Mouse (Mus musculus) MEL (cell line): Measurements from ENCODE around the gene Wdr45b. TPM values are rescaled to one million over a fixed set of nuclear protein-coding genes. Genes with fewer than 3 reads are reported as not detected.
"Not testable (repeated sequence)": the region's sequence is repeated elsewhere in the genome, so short reads cannot be mapped to it uniquely, and the experiment has no call there.

ENCODE experiments used
- DNase-seq: peaks from one replicate; pipeline ENCODE4 v3.0.0; 2011; ENCODE audit warnings: low read depth, low spot score
- H3K27ac ChIP-seq: 2 replicates; pipeline ENCODE4 v1.5.1; 2012; ENCODE audit warnings: low read depth, mild to moderate bottlenecking, control low read depth, low read length, moderate library complexity; ENCODE audit not compliant: control insufficient read depth
- H3K27me3 ChIP-seq, 2 experiments: fragments of 150-350 bp in 1 of 2; sonication (generic) in 1 of 2; 2 replicates each; pipeline ENCODE4 v1.6.1; 2012; ENCODE audit warnings: low read length in 2 of 2, mild to moderate bottlenecking in 2 of 2, improper control_type of control experiment in 1 of 2, moderate library complexity in 1 of 2; ENCODE audit not compliant: insufficient read depth in 2 of 2, control insufficient read depth in 1 of 2
- H3K36me3 ChIP-seq, 2 experiments: 2 replicates each; pipeline ENCODE4 v1.6.1; 2012 to 2014; ENCODE audit warnings: low read length in 2 of 2, improper control_type of control experiment in 1 of 2, inconsistent platforms in 1 of 2, mild to moderate bottlenecking in 1 of 2; ENCODE audit not compliant: insufficient read depth in 2 of 2, control insufficient read depth in 1 of 2
- H3K4me1 ChIP-seq, 2 experiments: fragments of 150-350 bp in 1 of 2; sonication (generic) in 1 of 2; 2 replicates each; pipeline ENCODE4 v1.6.1; 2012; ENCODE audit warnings: low read length in 2 of 2, improper control_type of control experiment in 1 of 2, mild to moderate bottlenecking in 1 of 2; ENCODE audit not compliant: insufficient read depth in 2 of 2, control insufficient read depth in 1 of 2
- H3K4me3 ChIP-seq, 2 experiments: fragments of 150-350 bp in 1 of 2; sonication (generic) in 1 of 2; 2 replicates each; pipeline ENCODE4 v1.5.1; 2012; ENCODE audit warnings: low read depth in 2 of 2, low read length in 2 of 2, mild to moderate bottlenecking in 2 of 2, moderate library complexity in 2 of 2, control low read depth in 1 of 2, improper control_type of control experiment in 1 of 2; ENCODE audit not compliant: control insufficient read depth in 1 of 2, insufficient read depth in 1 of 2
- H3K79me2 ChIP-seq: 2 replicates; pipeline ENCODE4 v1.6.1; 2012; ENCODE audit warnings: mild to moderate bottlenecking, low read length, moderate library complexity; ENCODE audit not compliant: control insufficient read depth, poor library complexity, insufficient read depth
- H3K9ac ChIP-seq: 2 replicates; pipeline ENCODE4 v1.6.1; 2012; ENCODE audit warnings: low read depth, mild to moderate bottlenecking, control low read depth, low read length, moderate library complexity; ENCODE audit not compliant: control insufficient read depth, poor library complexity, severe bottlenecking
- H3K9me3 ChIP-seq: fragments of 150-350 bp; sonication (generic); replicated peaks from 2 replicates; pipeline ENCODE4 v1.6.1; 2012; ENCODE audit warnings: mild to moderate bottlenecking, low read length, improper control_type of control experiment, moderate library complexity; ENCODE audit not compliant: insufficient read depth
- BHLHE40 ChIP-seq: IDR thresholded peaks from 2 replicates; pipeline ENCODE4 v1.6.1; 2012; ENCODE audit warnings: low read depth, mild to moderate bottlenecking, inconsistent platforms, low read length, improper control_type of control experiment, borderline replicate concordance
- CHD1 ChIP-seq: IDR thresholded peaks from 2 replicates; pipeline ENCODE4 v1.6.1; 2012; ENCODE audit warnings: low read depth, mild to moderate bottlenecking, inconsistent platforms, low read length, improper control_type of control experiment
- CTCF ChIP-seq, 3 experiments: IDR thresholded peaks in 2 of 3; conservative IDR thresholded peaks in 1 of 3; 2 replicates each; pipeline ENCODE4 v1.5.1; 2011 to 2012; ENCODE audit warnings: low read length in 3 of 3, low read depth in 2 of 3, mild to moderate bottlenecking in 2 of 3, improper control_type of control experiment in 1 of 3, inconsistent platforms in 1 of 3, mixed read lengths in 1 of 3, moderate library complexity in 1 of 3; ENCODE audit not compliant: control insufficient read depth in 1 of 3, insufficient read depth in 1 of 3, poor library complexity in 1 of 3, severe bottlenecking in 1 of 3
- E2F4 ChIP-seq: IDR thresholded peaks from 2 replicates; pipeline ENCODE4 v1.6.1; 2011; ENCODE audit warnings: low read depth, low read length, improper control_type of control experiment, borderline replicate concordance
- ELF1 ChIP-seq: IDR thresholded peaks from 2 replicates; pipeline ENCODE4 v1.6.1; 2014; ENCODE audit warnings: low read depth, mild to moderate bottlenecking, inconsistent platforms, low read length, improper control_type of control experiment, moderate library complexity
- EP300 ChIP-seq, 2 experiments: IDR thresholded peaks; 2 replicates each; pipeline ENCODE4 v1.6.1; 2011; ENCODE audit warnings: improper control_type of control experiment in 2 of 2, low read length in 2 of 2, low read depth in 1 of 2, mild to moderate bottlenecking in 1 of 2
- ETS1 ChIP-seq: IDR thresholded peaks from 2 replicates; pipeline ENCODE4 v1.6.1; 2012; ENCODE audit warnings: low read depth, mild to moderate bottlenecking, inconsistent platforms, low read length, improper control_type of control experiment, moderate library complexity
- GABPA ChIP-seq: IDR thresholded peaks from 2 replicates; pipeline ENCODE4 v1.6.1; 2012; ENCODE audit warnings: low read depth, mild to moderate bottlenecking, inconsistent platforms, low read length, improper control_type of control experiment, moderate library complexity
- GATA1 ChIP-seq: IDR thresholded peaks from 2 replicates; pipeline ENCODE4 v1.6.1; 2011; ENCODE audit warnings: low read depth, low read length, improper control_type of control experiment
- HCFC1 ChIP-seq: IDR thresholded peaks from 2 replicates; pipeline ENCODE4 v1.6.1; 2012; ENCODE audit warnings: low read depth, mild to moderate bottlenecking, inconsistent platforms, low read length, improper control_type of control experiment, moderate library complexity
- MAFK ChIP-seq: IDR thresholded peaks from 2 replicates; pipeline ENCODE4 v1.6.1; 2011; ENCODE audit warnings: low read depth, mild to moderate bottlenecking, low read length, improper control_type of control experiment, borderline replicate concordance
- MAX ChIP-seq: IDR thresholded peaks from 2 replicates; pipeline ENCODE4 v1.6.1; 2011; ENCODE audit warnings: low read length, improper control_type of control experiment
- MXI1 ChIP-seq: IDR thresholded peaks from 2 replicates; pipeline ENCODE4 v1.6.1; 2011; ENCODE audit warnings: mild to moderate bottlenecking, low read depth, low read length, improper control_type of control experiment
- MYC ChIP-seq: IDR thresholded peaks from 2 replicates; pipeline ENCODE4 v1.6.1; 2011; ENCODE audit warnings: low read depth, mild to moderate bottlenecking, low read length, improper control_type of control experiment, moderate library complexity
- NRF1 ChIP-seq: IDR thresholded peaks from 2 replicates; pipeline ENCODE4 v1.6.1; 2014; ENCODE audit warnings: low read depth, mild to moderate bottlenecking, inconsistent platforms, low read length, improper control_type of control experiment, moderate library complexity; ENCODE audit not compliant: poor library complexity, insufficient read depth, severe bottlenecking
- POLR2AphosphoS2 ChIP-seq: IDR thresholded peaks from 2 replicates; pipeline ENCODE4 v1.6.1; 2011; ENCODE audit warnings: low read length, improper control_type of control experiment
- POLR2AphosphoS5 ChIP-seq: IDR thresholded peaks from 2 replicates; pipeline ENCODE4 v1.6.1; 2012; ENCODE audit warnings: low read depth, borderline replicate concordance, mild to moderate bottlenecking, inconsistent platforms, low read length, moderate library complexity, mixed read lengths
- RAD21 ChIP-seq: IDR thresholded peaks from 2 replicates; pipeline ENCODE4 v1.6.1; 2011; ENCODE audit warnings: mild to moderate bottlenecking, low read depth, low read length, improper control_type of control experiment
- TAL1 ChIP-seq: IDR thresholded peaks from 2 replicates; pipeline ENCODE4 v1.6.1; 2012; ENCODE audit warnings: mild to moderate bottlenecking, inconsistent platforms, low read length, moderate library complexity, mixed read lengths
- TCF12 ChIP-seq: IDR thresholded peaks from 2 replicates; pipeline ENCODE4 v1.6.1; 2014; ENCODE audit warnings: low read depth, mild to moderate bottlenecking, inconsistent platforms, low read length, improper control_type of control experiment, moderate library complexity
- USF1 ChIP-seq: IDR thresholded peaks from 2 replicates; pipeline ENCODE4 v1.6.1; 2014; ENCODE audit warnings: low read depth, mild to moderate bottlenecking, inconsistent platforms, low read length, improper control_type of control experiment, moderate library complexity
- ZNF384 ChIP-seq: IDR thresholded peaks from 2 replicates; pipeline ENCODE4 v1.6.1; 2012; ENCODE audit warnings: low read depth, mild to moderate bottlenecking, inconsistent platforms, low read length, improper control_type of control experiment
- polyA plus RNA-seq, 2 experiments: library from polyadenylated mRNA; stranded (reverse) in 1 of 2; unstranded in 1 of 2; fragments of >175 nt in 1 of 2; fragments of >200 nt in 1 of 2; gene quantifications; 2 replicates each; pipeline versions ENCODE4 v1.2.1 to v1.2.4; 2012; ENCODE audit warnings: low replicate concordance in 2 of 2, low read depth in 1 of 2; ENCODE audit not compliant: insufficient read length in 2 of 2, insufficient read depth in 1 of 2, missing spikeins in 1 of 2
- total RNA-seq: library from RNA; depleted of rRNA; stranded (reverse); fragments of 300-350 nt; gene quantifications from 2 replicates; pipeline ENCODE4 v1.2.3, GENCODE M21; 2012

Gene Wdr45b
- total and polyA plus RNA-seq, 3 experiments: 39.3 to 41.9 TPM; not detected in 1

- H3K9me3 ChIP-seq, H3K27me3 ChIP-seq, H3K4me3 ChIP-seq, H3K9ac ChIP-seq: not testable (repeated sequence)
- TF ChIP-seq ZNF384 (peak; percentile 93), TAL1 (0 out of 2 replicates have a peak, but pooled peaks have one; percentile 17), TCF12 (peak; percentile 35; the same call in 1 of the 2 replicates), EP300 (IDR thresholded peaks at IDR 0.05; ENCODE audit: low read depth in 1 of 2, low read length in 2 of 2) (peak; percentile 56 to 68), GATA1 (peak; percentile 75)
- H3K27ac ChIP-seq: peak overlapping the region; percentile 17
- peaks cover 17% of the 10 kb centered on the region for H3K79me2 ChIP-seq
- DNase-seq: peak; percentile 50
- H3K4me1 ChIP-seq: peaks cover 32% of the 10 kb centered on the region in 2 experiments
- peaks cover 21 to 48% of the 10 kb centered on the region in 2 experiments for H3K36me3 ChIP-seq
Measured at GRCm38 (mm10) chr11:121342423-121342822, 11.8 kb downstream of the Wdr45b start.

DNA sequence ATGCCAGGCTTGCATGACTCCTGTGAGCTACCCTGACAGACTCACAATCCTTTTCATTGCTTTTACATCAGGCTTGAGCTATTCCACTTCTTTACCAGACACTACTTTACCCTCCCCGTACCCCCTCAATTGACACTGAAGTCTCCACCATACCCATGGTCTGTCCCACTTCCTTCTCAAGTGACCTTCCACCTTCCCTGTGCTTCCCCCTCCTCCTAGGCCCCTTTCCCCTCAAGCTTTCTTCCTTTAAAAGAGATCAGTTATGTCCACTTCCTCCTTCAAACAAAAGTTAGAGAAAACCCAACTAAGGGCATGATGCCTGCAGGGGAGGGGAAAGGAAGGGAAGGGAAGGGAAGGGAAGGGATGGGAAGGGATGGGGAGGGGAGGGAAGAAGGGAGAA is 14.0 kb downstream of the Wdr45b start:
- H3K27ac ChIP-seq: peak overlapping the region; percentile 40
- peak; percentile 52 for DNase-seq
- no peak overlapping the region for H3K9ac ChIP-seq
- H3K9me3 ChIP-seq: no peaks in the 10 kb centered on the region
- H3K79me2 ChIP-seq: peaks cover 12% of the 10 kb centered on the region
- H3K4me1 ChIP-seq: peaks cover 29% of the 10 kb centered on the region in 2 experiments
- no peaks in the 10 kb centered on the region for H3K27me3 ChIP-seq
- no peak overlapping the region for H3K4me3 ChIP-seq
- H3K36me3 ChIP-seq: peaks cover 36 to 46% of the 10 kb centered on the region in 2 experiments
- TF ChIP-seq USF1 (no peak), MYC (no peak), ZNF384 (no peak), BHLHE40 (no peak), ETS1 (no peak), POLR2AphosphoS2 (no peak), CHD1 (no peak), GATA1 (no peak), RAD21 (no peak), GABPA (no peak), E2F4 (no peak), MXI1 (no peak), MAX (no peak), HCFC1 (peak; percentile 35; the same call in 1 of the 2 replicates), POLR2AphosphoS5 (no peak), MAFK (no peak), EP300 (IDR thresholded peaks at IDR 0.05; ENCODE audit: low read depth in 1 of 2, low read length in 2 of 2) (peak in 1 of 2 experiments; percentile 13; a peak in 1 of 4 replicates), CTCF (IDR thresholded peaks at IDR 0.05 in 2 of 3, conservative IDR thresholded peaks at IDR 0.05 in 1 of 3; ENCODE audit: control insufficient read depth in 1 of 3, insufficient read depth in 1 of 3, low read depth in 2 of 3, low read length in 3 of 3, poor library complexity in 1 of 3, severe bottlenecking in 1 of 3) (no peak), NRF1 (no peak), ELF1 (peak; percentile 24; the same call in 1 of the 2 replicates), TAL1 (no peak)
